Mouse (Mus musculus) naive thymus-derived CD4-positive, alpha-beta T cell, adult 2 months (primary cell): ENCODE results near the gene Helz2.

Source experiments
- DNase-seq: peaks from one replicate; pipeline ENCODE4 v3.0.0-alpha.2; 2011; ENCODE audit warnings: low read depth

Helz2 gene

DNA sequence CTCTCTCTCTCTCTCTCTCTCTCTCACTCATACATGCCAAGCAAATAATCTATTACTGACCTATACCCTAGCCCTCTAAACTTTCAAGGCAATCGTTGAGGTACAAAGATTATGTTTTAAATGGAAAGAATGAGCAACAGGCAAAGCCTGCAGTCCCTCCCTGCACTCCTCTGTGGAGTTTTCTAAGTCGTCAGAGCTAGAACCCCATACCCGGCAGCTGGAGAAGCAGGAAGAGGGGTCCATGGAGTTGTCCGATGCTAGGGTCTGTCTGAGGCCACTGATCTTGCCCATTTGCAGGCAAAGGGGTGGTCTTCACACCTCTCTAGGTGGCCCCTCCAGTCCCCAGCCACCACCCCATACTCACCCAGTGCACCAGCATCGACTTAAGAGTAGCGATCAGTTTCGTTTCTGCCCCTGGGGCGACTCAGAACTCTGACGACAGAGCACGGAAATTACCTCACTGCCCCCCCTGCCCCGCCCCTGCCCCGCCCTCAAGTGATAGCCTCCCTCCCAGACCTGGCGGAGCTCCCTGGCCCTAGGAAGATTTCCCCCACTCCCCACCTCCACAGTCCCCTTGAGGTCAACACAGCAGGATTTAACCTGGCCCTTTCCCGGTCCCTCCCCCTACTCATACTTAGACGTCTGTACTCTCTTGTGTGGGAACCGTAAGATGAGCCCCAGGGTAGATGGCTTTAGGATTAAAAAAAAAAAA, at the start of gene Helz2:
Helz2 (minus strand) TSS at position 426 of the 712 bp plus-strand sequence.
- peak; percentile 89 for DNase-seq

DNA sequence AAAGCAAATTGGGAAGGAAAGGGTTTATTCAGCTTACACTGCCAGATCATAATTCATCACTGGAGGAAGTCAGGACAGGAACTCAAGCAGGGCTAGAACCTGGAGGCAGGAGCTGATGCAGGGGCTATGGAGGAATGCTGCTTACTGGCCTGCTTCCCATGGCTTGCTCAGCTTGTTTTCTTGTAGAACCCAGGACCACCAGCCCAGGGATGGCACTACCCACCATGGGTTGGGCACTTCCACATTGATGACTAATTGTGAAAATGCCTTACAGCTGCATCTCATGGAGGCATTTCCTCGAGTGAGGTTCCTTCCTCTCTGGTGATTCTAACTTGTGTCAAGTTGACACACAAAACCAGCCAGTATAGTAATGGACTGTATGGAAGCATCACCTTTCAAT, 49.1 kb upstream of the Helz2 start:
- no peak for DNase-seq

DNA sequence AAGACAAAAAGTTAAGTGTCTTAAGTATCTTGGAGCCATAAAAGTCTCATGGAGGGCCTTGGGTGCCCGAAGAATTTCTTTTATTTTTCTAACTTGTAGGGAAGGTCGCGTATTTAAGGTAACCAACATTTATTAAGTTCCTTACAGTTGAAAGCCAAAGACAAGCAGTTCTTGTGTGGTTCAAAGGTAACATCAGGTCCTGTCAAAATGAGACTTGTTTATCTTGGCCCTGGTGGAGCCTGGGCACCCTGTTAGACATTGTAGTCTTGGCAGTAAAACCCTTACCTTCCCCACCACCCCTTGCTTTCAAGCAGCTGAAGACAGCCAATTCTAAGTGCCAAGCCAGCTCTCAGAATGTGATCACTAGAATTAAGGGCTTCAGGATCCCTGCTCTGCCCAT, 46.9 kb upstream of the Helz2 start:
- peak; percentile 26 for DNase-seq

DNA sequence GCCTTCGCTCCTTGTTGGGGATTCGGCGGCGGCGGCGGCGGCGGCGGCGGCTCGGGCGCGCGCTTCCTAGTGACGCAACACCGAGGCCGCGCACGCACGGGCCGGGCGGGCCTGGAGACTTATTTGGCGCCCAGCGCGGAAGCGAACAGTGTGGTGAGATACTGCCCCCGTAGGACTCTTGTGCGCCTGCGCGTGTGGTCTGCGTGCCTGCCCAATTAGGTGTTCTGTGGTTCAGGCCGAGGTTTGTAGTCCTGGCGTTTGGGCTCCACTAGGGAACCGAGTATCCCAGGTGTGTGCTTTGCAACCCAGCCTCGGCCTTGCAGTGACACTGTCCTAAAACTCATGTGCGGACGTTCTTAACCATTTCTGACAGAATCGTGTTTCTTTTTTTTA, 46.1 kb upstream of the Helz2 start, which contains the start of gene Gmeb2:
Gmeb2 (minus strand) TSS at position 78 of the 393 bp plus-strand sequence.
- DNase-seq: peak; percentile 97

DNA sequence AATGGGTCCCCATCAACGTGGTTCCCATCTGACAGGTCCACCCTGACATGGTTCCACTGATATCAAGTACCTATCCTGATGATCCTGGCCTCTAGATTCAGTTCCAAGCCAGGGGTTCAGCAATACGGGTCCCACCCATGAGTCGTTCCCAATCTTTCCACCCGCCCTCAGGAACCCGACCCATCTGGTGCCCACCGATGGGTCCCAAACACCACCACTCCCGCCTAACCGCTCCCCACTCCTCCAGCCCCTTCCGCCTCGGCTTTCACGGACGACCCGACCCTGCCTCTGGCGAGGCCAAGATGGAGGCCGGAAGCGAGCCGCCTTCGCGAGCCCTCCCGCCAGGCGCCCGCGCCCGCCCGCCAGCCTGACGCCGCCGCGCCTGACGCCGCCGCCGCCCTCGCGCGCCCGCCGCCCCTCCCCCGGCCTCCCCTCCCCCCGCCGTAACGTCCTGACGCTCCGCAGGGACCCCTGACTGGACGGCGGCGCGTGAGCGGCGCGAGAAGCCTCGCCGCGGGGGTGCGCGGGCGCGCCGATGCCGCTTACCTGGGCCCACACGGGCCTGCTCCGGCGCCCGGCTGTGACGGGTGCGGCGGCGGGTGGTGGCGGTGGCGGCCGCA, 45.6 kb upstream of the Helz2 start:
- DNase-seq: peak; percentile 85

DNA sequence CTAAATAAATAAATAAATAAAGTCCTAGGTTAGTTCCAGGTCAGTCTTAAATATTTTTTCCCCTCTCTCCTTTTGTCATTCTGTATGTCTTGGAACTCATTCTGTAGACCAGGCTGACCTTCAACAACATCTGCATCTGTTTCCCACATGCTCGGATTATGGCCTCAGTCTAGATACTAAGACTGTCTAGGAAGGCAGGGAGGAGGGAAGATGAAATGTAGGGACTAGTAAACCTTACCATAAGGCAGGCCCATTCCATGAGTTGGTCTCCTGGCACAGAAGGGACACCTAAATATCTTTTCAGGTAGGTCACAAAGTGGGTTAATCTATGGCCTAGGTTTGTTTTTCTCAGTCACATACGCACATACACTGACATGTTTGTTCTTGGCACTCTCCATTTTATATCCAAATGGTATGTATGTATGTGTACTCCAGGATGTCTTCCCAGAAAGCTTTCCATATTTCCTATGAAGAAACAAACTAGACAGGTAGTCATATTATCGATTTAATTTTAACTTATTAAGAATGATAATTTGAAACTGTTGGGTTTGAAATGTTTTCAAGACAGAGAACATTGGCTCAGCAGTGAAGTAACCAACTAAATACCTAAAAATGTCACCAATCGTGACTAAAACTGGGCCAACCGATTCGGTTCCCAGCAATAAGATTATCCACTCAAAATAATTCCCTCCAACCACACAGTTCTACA, 45.0 kb upstream of the Helz2 start:
- DNase-seq: peak; percentile 41

DNA sequence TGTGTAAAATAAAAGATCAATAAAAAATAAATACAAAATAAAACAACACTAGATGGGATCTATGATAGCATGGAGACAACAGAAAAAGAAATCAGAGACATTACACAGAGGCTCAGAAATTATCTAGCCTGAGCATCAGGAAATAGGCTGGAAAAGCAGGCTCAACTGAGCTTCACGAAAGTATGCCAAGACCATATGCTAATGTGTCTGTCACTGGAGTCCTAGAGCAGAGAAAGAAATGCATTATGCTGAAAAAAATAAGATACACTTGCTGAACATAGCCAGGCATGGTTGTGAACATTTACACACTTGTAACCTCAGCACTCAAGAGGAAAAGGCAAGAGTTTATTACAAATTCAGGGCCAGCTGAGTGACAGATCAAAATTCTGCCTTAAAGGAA, 38.1 kb upstream of the Helz2 start:
- DNase-seq: no peak

DNA sequence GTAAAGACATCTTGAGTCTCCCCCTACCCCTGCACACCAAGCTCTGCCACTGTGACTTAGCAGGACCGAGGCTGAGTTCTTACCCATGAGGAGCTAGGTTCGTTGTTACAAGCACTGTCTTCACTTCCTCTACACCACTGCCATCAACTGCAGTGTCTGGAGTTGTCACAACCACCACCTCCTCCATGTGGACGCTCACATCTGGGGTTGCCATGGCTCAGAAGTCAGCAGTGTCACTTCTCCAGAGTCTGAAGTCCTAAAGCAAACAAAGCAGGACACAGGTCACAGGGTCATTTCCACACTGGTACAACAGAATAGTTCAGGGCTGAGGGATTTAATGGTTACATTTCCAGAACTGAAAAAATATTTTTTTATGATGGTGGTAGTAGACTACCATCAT, 36.0 kb upstream of the Helz2 start:
- DNase-seq: no peak

DNA sequence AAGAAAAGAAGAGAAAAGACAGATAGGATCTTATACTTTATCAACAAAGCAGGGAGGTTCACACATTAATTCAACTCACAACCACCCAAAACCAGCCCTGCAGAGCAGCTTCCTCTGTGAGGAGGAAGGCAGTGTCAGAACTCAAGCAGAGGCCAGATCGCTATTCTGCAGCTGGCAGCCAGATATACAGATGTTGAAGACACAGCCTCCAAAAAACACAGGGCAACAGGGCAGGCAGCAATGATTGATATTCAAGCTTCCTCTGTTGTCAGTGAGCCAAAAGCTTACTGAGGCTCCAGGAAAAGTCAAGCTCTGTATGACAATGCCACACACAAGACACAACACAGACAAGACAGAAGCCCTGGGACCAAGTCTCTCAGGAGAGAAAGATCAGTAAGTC, 34.9 kb upstream of the Helz2 start:
- DNase-seq: no peak

DNA sequence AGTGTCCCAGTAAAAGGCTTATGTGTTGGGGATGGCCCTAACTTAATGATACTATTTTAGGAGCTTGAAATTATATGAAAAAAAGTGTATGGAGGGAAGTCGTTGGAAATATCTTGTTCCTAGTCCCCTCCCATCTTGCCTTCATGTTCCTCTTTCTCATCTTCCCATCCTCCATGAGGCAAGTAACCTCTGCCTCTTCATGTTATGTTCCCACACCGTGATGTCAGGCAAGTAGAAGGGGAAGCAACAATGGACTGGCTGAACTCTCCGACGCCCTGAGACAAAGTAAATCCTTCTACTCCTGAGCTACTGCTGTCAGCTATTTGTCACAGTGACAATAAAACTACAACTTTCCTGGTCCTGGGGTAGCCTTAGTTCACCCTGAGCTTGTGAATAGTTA, 32.8 kb upstream of the Helz2 start:
- DNase-seq: no peak

DNA sequence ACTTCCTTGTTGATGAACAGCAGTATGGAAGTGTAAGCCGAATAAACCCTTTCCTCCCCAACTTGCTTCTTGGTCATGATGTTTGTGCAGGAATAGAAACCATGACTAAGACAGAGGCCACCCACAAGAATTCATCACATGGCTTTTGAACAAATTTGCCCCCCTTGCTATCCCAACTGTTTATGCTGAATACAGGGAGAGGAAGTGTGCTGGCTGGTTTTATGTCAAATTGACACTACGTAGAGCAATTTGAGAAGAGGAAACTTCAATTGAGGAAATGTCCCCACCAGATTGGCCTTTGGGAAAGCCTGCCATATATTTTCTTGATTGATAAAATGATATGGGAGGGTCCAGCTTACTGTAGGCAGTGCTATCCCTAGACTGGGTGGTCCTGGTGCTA, 32.0 kb upstream of the Helz2 start:
- DNase-seq: no peak

DNA sequence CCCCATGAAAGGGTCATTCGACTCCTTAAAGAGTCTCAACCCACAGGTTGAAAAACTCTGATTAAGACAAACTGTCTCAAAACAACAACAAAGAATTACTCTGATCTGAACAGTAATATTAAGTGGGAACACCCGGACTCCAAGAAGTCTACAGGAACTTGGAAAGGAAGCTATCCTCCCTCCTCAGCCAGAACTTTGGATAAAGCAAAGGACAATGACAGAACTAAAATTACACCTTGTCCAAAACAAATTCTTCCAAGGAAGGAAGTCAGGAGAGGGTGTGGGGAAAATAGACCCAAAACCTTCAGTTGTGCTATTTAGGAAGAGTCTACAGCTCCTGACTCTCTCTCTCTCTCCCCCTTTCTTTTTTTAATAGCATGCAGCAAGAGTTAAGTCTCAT, 30.3 kb upstream of the Helz2 start:
- no peak for DNase-seq

DNA sequence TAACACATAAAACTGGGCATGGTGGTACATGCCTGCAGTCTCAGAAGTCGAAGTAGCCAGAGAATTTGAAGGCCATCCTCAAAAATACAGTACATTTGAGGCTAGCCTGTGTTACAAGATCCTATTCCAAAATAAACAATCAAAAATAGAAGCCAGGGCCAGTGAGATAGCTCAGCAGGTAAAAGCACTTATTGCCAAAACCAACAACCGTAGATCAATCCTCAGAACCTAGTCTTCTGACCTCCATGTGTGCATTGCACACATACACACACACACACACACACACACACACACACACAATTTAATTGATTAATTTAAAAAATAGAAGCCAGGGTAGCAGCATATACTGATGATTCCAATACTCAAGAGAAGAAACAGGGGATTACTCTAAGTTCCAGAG, 25.0 kb upstream of the Helz2 start:
- DNase-seq: no peak

DNA sequence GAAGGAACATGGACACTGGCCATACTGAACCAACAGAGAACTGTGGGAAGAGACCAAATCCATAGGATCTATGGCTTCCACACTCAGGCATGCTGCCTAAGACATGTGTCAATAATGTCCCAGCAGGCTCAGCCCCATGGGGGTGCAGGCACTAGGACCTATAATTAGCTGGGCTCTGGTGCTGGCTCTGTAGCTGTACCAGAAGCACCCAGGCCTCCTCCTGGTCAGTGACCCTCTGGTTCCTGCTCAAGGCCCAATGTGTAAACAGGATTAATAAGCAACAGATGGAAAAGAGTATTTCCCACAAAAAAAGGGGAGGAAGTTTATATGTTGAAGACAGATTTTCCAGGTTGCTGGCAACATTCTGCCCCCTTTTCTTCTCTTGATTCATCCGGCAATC, 11.4 kb upstream of the Helz2 start:
- no peak for DNase-seq

DNA sequence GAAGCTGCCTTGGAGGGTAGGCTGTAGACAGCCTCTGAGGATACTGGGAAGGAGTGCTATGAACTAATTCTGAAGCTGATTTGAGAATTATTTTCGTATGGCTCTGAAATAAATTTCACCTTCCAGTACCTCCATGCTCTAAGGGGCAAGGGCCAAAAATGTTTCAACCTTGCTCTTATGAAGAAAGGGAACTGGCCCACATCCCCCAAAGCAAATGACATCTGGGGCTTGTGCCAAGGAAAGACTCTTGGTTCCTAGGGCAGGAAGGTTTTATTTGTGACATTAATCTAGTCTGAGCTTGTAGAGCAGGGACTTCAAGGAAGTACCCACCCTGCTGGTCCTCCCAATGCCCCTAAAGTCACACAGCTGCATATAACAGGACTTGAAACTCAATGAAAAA, 10.0 kb upstream of the Helz2 start:
- DNase-seq: no peak

DNA sequence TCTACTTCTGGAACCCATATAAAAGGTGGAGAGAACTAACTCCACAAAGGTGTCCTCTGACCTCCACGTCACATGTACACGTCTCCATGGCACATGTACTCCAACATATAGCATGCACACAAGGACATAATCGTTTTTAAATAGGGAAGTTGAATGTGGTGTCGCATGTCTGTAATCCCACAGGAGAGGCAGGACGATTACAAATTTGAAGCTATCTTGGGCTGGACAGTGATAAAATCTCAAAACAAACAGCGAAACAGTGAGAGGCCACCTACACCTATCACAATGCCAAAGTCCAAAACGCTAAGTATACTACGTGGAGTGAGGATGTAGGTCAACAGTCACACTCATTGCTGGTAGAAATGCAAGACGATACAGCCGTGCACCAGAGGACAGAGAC, 7.4 kb upstream of the Helz2 start:
- DNase-seq: no peak

DNA sequence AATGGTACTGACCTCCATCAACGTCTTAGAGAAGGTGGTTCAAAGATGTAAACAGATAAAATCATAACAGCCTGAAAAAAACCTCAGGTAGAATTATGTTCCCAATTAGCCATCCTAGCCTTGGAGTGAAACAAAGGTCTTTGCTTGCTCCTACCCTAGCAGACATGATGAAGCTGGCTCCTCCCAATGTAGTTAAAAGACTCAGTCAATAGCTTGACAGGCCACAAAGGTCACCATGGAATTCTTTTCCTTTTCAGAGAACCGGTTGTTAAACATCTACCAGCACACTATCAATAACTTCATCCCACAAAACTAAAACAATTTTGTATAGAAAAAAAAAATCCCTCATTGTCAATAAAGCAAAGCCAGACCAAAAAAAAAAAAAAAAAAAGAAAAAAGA, 3.2 kb upstream of the Helz2 start:
- DNase-seq: no peak

DNA sequence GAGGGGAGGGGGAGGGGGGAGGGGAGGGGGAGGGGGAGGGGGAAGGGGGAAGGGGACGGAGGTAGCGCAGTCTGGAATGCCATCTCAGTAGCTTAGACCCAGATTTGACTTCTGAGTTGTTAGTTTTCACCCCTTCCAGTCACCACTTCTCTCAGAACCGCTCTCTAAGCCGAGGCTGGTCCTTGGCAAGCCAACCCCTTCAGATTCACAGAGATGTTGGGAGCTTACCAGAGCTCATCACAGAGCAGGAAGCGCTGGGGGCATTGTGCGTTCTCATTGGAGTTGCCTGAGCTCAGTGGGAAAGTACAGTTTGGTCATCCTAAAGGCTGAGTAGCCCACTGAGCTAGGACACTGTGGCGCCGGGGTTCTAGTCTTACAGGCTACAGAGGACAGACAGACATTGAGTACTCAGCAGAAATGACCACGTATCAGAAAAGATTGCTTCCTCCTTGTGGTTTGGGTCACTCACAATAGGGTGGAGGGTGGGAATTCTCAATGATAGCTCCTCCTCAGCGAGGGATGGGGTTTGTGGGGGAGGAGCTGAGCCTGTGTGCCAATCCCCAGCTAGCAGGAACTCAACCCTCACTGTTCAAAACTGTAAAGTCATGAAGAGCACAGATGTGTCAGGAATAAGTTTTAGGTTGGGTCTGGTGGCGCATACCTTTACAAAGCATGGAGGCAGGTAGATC, 2.0 kb upstream of the Helz2 start:
- DNase-seq: peak; percentile 47

DNA sequence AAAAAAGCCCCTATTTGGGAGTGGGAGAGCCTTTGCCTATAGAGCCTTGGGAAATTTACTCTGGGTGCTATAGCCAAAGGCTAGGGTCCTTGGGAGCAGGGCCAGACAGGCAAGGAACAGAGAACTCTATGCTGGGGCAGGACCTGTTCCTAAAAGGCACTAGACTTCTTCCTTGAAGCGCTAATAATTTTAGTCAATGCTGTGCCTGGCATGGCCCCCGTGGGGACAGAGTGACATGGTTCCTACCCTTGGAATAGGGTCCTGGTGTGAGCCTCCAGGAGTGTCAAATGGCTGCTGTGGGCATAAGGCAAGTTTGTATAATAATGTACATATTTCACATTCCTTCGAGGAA, 463 bp upstream of the Helz2 start:
- no peak for DNase-seq

DNA sequence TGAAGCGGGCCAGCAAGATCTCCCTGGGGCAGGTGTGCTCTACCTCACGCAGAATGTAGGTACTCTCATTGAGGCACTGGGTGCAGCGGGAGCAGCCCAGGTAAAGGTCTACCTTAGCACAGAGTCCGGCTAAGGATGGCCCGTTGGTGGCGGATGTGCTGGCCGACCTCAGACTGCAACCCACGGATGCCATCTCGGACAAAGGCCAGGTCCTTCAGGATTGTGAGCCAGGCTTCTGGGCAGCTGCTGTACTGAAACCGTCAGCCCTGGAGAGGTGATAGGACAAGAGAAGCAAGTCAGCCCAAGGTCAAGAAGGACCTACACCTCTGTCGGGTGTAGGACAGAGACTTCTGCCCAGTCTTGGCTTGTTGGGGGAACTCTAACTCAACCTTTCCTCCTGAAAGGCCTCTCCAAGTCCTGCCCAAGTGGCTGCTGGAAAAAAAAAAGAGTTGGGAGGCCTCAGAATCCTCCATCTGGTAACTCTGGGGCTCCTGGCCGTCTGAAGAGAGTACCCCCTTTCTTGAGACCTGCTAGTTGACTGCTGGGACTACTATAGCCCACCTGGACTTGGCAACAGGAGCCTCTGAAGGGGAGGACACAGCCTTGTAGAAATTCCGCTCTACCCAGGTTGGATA, 904 bp downstream of the Helz2 start:
- DNase-seq: no peak

DNA sequence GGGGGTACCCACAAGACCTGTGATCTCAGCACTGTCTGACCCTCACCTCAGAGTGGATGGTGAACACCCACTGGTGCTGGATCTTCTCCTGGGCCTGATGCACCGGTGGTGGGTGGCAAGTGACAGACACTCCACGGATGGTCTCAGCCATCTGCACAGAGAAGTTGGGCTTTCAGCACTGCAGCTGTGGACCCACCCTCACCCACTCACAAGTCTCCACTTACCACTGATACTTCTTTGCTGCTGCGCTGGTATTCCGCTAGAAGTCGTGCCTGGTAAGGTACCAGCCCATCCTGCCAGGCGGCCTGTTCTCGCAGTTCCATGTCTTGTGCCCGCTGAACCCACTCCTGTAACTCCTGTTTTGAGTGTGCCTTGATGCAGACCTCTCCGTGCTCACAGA, 2.6 kb downstream of the Helz2 start:
- no peak for DNase-seq

DNA sequence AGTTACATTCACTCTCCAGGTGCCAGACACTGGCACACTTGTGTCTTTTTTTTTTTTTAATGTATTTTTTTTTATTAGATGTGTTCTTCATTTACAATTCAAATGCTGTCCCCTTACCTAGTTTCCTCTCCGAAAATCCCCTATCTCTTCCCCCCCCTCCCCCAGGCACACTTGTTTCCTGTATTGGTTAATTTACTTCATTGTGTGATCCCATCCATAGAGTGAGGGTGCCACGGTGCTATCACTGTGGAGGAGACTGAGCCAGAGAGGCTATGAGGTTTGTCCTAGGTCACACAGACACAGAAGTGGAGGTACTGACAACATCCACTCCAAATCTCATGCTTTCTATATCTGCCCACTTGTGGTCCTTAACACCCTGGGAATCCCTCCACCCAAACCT, 3.0 kb downstream of the Helz2 start:
- DNase-seq: no peak
